In genomic region chr7:123188462-123188861, GRCm38 (mm10) we compare ENCODE assay signal across 22 mouse cellular contexts. TPM values are rescaled to one million over a fixed set of nuclear protein-coding genes. Genes with fewer than 3 reads are reported as not detected.
DNase-seq lines count a peak whose midpoint lies in the region; ATAC-seq and TF ChIP-seq lines count a peak whose summit lies in the region.
"Had no signal": no experiment of that assay in that cellular context is flagged by ENCODE, and none has a peak within 500 bp of the region (broad histone marks: within the 10 kb centered on the region; RNA-seq: fewer than 3 reads in every experiment).

No protein-coding gene starts in this region.

- ATAC-seq in neutrophil, adult 5-6 weeks (ENCODE audit: extremely low read depth, insufficient number of reproducible peaks, low FRiP score, poor library complexity, severe bottlenecking) = 0 out of 2 replicates have a peak, but pooled peaks have one; percentile 9
- no peak for ATAC-seq in intestine, postnatal 0 days
- ATAC-seq: forebrain, embryonic 13.5 days; forebrain, postnatal 0 days had no signal

- no peak overlapping the region for H3K4me2 ChIP-seq in intestine, postnatal 0 days (replicated peaks; ENCODE audit: low read depth)
- H3K4me2 ChIP-seq: embryonic facial prominence, embryonic 13.5 days; forebrain, embryonic 13.5 days; heart, embryonic 12.5 days; hindbrain, embryonic 14.5 days had no signal

- H3K4me3 ChIP-seq in intestine, postnatal 0 days (ENCODE audit: low read depth, low read length) = no peak overlapping the region
- H3K4me3 ChIP-seq: embryonic facial prominence, embryonic 13.5 days; forebrain, embryonic 13.5 days; heart, embryonic 12.5 days; hindbrain, embryonic 10.5 days had no signal

- no peaks in the 10 kb centered on the region for H3K27me3 ChIP-seq in intestine, postnatal 0 days (replicated peaks; ENCODE audit: control insufficient read depth, insufficient read depth, low read length)
- H3K27me3 ChIP-seq: embryonic facial prominence, embryonic 13.5 days; forebrain, embryonic 13.5 days; heart, embryonic 12.5 days had no signal

- H3K9me3 ChIP-seq in intestine, postnatal 0 days (ENCODE audit: control insufficient read depth) = no peaks in the 10 kb centered on the region
- H3K9me3 ChIP-seq: embryonic facial prominence, embryonic 13.5 days; forebrain, embryonic 13.5 days; heart, embryonic 12.5 days; hindbrain, embryonic 10.5 days had no signal

- H3K36me3 ChIP-seq in intestine, postnatal 0 days (ENCODE audit: control insufficient read depth, insufficient read depth) = peaks cover 91% of the 10 kb centered on the region

- no peak overlapping the region for H3K9ac ChIP-seq in intestine, postnatal 0 days (ENCODE audit: low read depth, low read length)
- H3K9ac ChIP-seq: embryonic facial prominence, embryonic 13.5 days; forebrain, embryonic 13.5 days; forebrain, postnatal 0 days; heart, embryonic 12.5 days; hindbrain, embryonic 14.5 days had no signal

- 93% methylated on average over 3 of the region's 3 CpGs for WGBS in intestine, postnatal 0 days

- peak; percentile 36 for DNase-seq in CD4-positive helper T cell, adult 2 months (ENCODE audit: low read depth, low spot score)
- peak; percentile 36 for DNase-seq in CD4-positive, CD25-positive, alpha-beta regulatory T cell, adult 2 months (ENCODE audit: low read depth, low spot score)
- DNase-seq in brain, adult 2 months (ENCODE audit: low read depth, low spot score) = peak; percentile 28
- DNase-seq in right cerebral cortex, postnatal 36 days (ENCODE audit: low spot score in 2 of 2) = no peak
- DNase-seq: adrenal gland, adult 8-10 months; adrenal gland, postnatal 36 days; cerebellum, adult 11 months; cerebellum, adult 8-10 months; cerebellum, postnatal 14 days; forebrain, postnatal 0 days; gastrocnemius, postnatal 10 days; kidney, adult 11 months had no signal

- no peak for TF ChIP-seq CTCF in intestine, postnatal 0 days (IDR thresholded peaks at IDR 0.05; ENCODE audit: low read depth)

- H3K27ac ChIP-seq in intestine, postnatal 0 days (ENCODE audit: low read depth, low read length) = no peak overlapping the region
- H3K27ac ChIP-seq: embryonic facial prominence, embryonic 13.5 days; forebrain, embryonic 13.5 days; hindbrain, embryonic 10.5 days; hindbrain, embryonic 14.5 days had no signal

- H3K4me1 ChIP-seq in intestine, postnatal 0 days (replicated peaks; ENCODE audit: control insufficient read depth, insufficient read depth, low read length) = no peaks in the 10 kb centered on the region
- H3K4me1 ChIP-seq: embryonic facial prominence, embryonic 13.5 days; forebrain, embryonic 13.5 days; heart, embryonic 12.5 days; hindbrain, embryonic 10.5 days had no signal

RNA-seq across cellular contexts. Expression of gene Slc5a11, which starts 26.1 kb away (rescaled TPM):
- 0.35 and 1.6 TPM in 2 replicates for total RNA-seq in neutrophil, adult 5-6 weeks (2017)
- polyA plus RNA-seq in intestine, postnatal 0 days (2015; fragmentation: Nextera tagmentation; extraction: Ambion mirVana) = 25.1 and 29.0 TPM in 2 replicates
- total RNA-seq: adrenal gland, postnatal 36 days; gastrocnemius, postnatal 10 days; gastrocnemius, postnatal 4 days; heart, adult 8-10 months; heart, postnatal 25 days had no signal
- polyA plus RNA-seq: embryonic facial prominence, embryonic 13.5 days; forebrain, embryonic 13.5 days; hindbrain, embryonic 14.5 days had no signal

Comparison
In these comparisons a context has a peak if more than half of its experiments do, and no peak if none do; other contexts are left out.
1. DNase-seq: peak in CD4-positive helper T cell, adult 2 months (single experiment), CD4-positive, CD25-positive, alpha-beta regulatory T cell, adult 2 months (single experiment) and brain, adult 2 months (single experiment); none in right cerebral cortex, postnatal 36 days (0 of 2).